Mouse (Mus musculus): ENCODE results near the gene Tsc22d1. TPM values are rescaled to one million over a fixed set of nuclear protein-coding genes. Genes with fewer than 3 reads are reported as not detected.

The Tsc22d1 gene
- polyA plus RNA-seq, 1 experiment: 281 TPM

DNA sequence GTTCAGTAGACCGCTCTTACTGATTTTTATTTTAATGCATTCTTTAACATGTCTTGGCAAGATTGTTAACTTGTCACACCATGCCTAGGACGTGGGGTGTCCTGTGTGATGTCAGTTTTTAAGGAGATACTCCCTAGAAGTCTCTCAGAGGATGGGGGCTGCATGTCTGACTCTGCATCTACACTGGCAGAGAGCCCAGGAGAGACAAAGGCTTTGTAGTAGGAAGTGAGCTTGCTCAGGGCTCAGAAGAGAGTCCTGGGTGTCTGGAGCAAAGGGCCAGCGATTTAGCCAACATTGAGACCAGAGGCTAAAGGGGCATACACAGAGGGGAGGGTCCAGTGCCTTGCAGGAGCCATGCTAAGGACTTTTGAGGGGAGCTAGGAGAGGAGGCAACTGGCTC is 50.2 kb downstream of the Tsc22d1 start:
- Histone ChIP-seq H3K79me2 (ENCODE audit: control insufficient read depth, insufficient read depth) (no peaks in the 10 kb centered on the region), H3K4me3 (no peak overlapping the region), H3K27me3 (ENCODE audit: control insufficient read depth, insufficient read depth, insufficient read length) (no peaks in the 10 kb centered on the region), H3K36me3 (ENCODE audit: control insufficient read depth, insufficient read depth) (no peaks in the 10 kb centered on the region), H3K4me2 (ENCODE audit: low read depth) (no peak overlapping the region), H3ac (ENCODE audit: control insufficient read depth, insufficient read length) (no peak overlapping the region)
- TF ChIP-seq CEBPB (IDR thresholded peaks at IDR 0.05; ENCODE audit: insufficient read depth, poor library complexity, severe bottlenecking) (no peak), POLR2A (IDR thresholded peaks at IDR 0.05; ENCODE audit: insufficient read length, low read depth) (no peak), USF1 (IDR thresholded peaks at IDR 0.05; ENCODE audit: low read depth) (no peak), TCF12 (IDR thresholded peaks at IDR 0.05; ENCODE audit: insufficient read depth, poor library complexity, severe bottlenecking) (no peak), MYOG (IDR thresholded peaks at IDR 0.05; ENCODE audit: control insufficient read depth in 1 of 3, insufficient read depth in 1 of 3, insufficient read length in 2 of 3, low read depth in 2 of 3) (no peak), REST (IDR thresholded peaks at IDR 0.05; ENCODE audit: insufficient read depth, insufficient read length) (no peak), SRF (IDR thresholded peaks at IDR 0.05; ENCODE audit: control insufficient read depth, insufficient read length, low read depth) (no peak), MYOD1 (IDR thresholded peaks at IDR 0.05; ENCODE audit: control insufficient read depth in 1 of 3, insufficient read length in 2 of 3, low read depth in 2 of 3) (no peak), E2F4 (IDR thresholded peaks at IDR 0.05; ENCODE audit: insufficient read depth) (no peak), TCF3 (IDR thresholded peaks at IDR 0.05; ENCODE audit: insufficient read length, low read depth) (no peak), POLR2AphosphoS2 (IDR thresholded peaks at IDR 0.05; ENCODE audit: insufficient read length, low read depth) (no peak), MAX (IDR thresholded peaks at IDR 0.05; ENCODE audit: low read depth) (no peak)

DNA sequence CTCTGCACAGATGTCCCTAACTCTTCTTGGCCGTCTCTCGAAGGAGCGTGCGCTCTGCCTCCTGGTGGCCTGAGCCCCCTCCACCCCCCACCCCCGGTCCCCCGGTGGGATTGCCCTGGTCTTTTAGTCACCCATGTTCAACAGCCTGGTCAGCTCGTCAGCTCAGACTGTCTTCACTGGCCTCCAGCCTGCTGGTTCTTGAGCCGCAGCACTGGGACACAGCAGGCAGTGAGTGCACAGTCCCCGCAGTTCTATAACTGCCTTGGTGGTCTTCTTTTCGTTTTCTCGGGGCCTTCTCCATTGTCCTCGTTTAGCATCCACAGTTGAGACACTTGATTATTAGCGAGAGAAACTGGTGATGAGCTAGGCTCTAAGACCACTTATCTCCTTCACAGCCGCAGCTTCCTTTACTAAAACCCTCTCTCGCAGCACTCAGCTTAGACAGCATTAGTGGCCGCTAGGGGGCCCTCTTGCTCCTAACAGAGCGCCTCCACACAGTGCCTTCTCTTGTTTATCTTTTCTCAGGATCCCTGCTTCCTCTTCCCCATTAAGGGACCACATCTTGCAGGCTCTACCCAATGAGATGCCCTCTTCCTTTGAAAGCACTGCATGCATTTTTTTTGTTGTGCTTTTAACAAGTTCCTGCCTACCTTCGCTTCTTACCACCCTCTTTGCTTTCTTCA is 52.0 kb downstream of the Tsc22d1 start:
- Histone ChIP-seq H3K36me3 (ENCODE audit: control insufficient read depth, insufficient read depth) (no peaks in the 10 kb centered on the region), H3K79me2 (ENCODE audit: control insufficient read depth, insufficient read depth) (no peaks in the 10 kb centered on the region), H3K4me2 (ENCODE audit: low read depth) (peak overlapping the region; percentile 58), H3K27me3 (ENCODE audit: control insufficient read depth, insufficient read depth, insufficient read length) (no peaks in the 10 kb centered on the region), H3K4me3 (no peak overlapping the region), H3ac (ENCODE audit: control insufficient read depth, insufficient read length) (no peak overlapping the region)
- TF ChIP-seq E2F4 (IDR thresholded peaks at IDR 0.05; ENCODE audit: insufficient read depth) (no peak), POLR2A (IDR thresholded peaks at IDR 0.05; ENCODE audit: insufficient read length, low read depth) (no peak), TCF12 (IDR thresholded peaks at IDR 0.05; ENCODE audit: insufficient read depth, poor library complexity, severe bottlenecking) (no peak), MAX (IDR thresholded peaks at IDR 0.05; ENCODE audit: low read depth) (no peak), POLR2AphosphoS2 (IDR thresholded peaks at IDR 0.05; ENCODE audit: insufficient read length, low read depth) (no peak), USF1 (IDR thresholded peaks at IDR 0.05; ENCODE audit: low read depth) (no peak)

DNA sequence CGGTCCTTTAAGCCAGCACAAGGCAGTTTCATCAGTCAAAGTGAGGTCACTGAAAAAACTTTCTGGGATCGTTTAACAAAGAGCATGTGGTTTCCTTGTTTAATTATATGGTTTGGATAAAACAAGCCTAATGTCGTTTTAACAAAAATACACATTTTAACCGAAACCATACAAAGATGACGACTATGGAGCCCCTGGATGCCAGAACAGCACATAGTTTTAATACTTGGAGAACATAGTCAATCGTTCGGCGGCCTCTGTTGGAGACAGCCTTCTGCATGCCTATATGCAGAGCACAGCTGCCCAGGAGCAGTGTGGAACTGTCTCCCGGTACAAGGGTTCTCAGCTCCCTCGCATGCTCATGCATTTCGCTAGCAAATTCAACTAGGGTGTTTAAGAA is 53.2 kb downstream of the Tsc22d1 start:
- H3K27me3 ChIP-seq (ENCODE audit: control insufficient read depth, insufficient read depth, insufficient read length): no peaks in the 10 kb centered on the region
- H3K4me3 ChIP-seq: no peak overlapping the region
- H3K79me2 ChIP-seq (ENCODE audit: control insufficient read depth, insufficient read depth): no peaks in the 10 kb centered on the region
- no peaks in the 10 kb centered on the region for H3K36me3 ChIP-seq (ENCODE audit: control insufficient read depth, insufficient read depth)
- no peak overlapping the region for H3ac ChIP-seq (ENCODE audit: control insufficient read depth, insufficient read length)
- H3K4me2 ChIP-seq (ENCODE audit: low read depth): peak overlapping the region; percentile 58
- TF ChIP-seq E2F4 (IDR thresholded peaks at IDR 0.05; ENCODE audit: insufficient read depth) (no peak), CEBPB (IDR thresholded peaks at IDR 0.05; ENCODE audit: insufficient read depth, poor library complexity, severe bottlenecking) (no peak), REST (IDR thresholded peaks at IDR 0.05; ENCODE audit: insufficient read depth, insufficient read length) (no peak), POLR2A (IDR thresholded peaks at IDR 0.05; ENCODE audit: insufficient read length, low read depth) (no peak), TCF12 (IDR thresholded peaks at IDR 0.05; ENCODE audit: insufficient read depth, poor library complexity, severe bottlenecking) (no peak), POLR2AphosphoS2 (IDR thresholded peaks at IDR 0.05; ENCODE audit: insufficient read length, low read depth) (no peak), SRF (IDR thresholded peaks at IDR 0.05; ENCODE audit: control insufficient read depth, insufficient read length, low read depth) (no peak), USF1 (IDR thresholded peaks at IDR 0.05; ENCODE audit: low read depth) (no peak), TCF3 (IDR thresholded peaks at IDR 0.05; ENCODE audit: insufficient read length, low read depth) (no peak), MYOG (IDR thresholded peaks at IDR 0.05; ENCODE audit: control insufficient read depth in 1 of 3, insufficient read depth in 1 of 3, insufficient read length in 2 of 3, low read depth in 2 of 3) (peak in 1 of 3 experiments; percentile 17), MYOD1 (IDR thresholded peaks at IDR 0.05; ENCODE audit: control insufficient read depth in 1 of 3, insufficient read length in 2 of 3, low read depth in 2 of 3) (peak in 2 of 3 experiments; percentile 9 to 17), MAX (IDR thresholded peaks at IDR 0.05; ENCODE audit: low read depth) (no peak)

DNA sequence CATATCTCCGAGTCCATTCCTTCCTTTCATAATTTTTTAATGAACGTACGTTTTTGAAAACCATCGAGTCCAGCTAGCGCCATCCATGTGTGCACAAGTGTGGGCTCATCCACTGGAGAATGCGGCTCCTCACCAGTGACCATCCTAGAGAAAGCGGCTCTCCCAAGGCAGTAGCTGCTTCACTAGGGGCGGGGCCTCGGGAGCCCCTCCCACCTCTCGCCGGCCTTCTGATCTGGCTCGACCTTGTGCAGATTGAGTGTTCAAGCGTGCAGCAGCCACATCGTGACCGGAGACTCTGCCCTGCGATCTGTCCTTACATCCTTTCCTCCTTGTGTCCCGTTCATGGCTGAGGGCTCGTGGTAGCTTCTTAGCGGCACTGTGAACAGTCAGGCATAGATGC is 56.5 kb downstream of the Tsc22d1 start:
- Histone ChIP-seq H3K4me3 (no peak overlapping the region), H3K36me3 (ENCODE audit: control insufficient read depth, insufficient read depth) (peaks cover 4% of the 10 kb centered on the region), H3ac (ENCODE audit: control insufficient read depth, insufficient read length) (no peak overlapping the region), H3K79me2 (ENCODE audit: control insufficient read depth, insufficient read depth) (no peaks in the 10 kb centered on the region), H3K27me3 (ENCODE audit: control insufficient read depth, insufficient read depth, insufficient read length) (no peaks in the 10 kb centered on the region), H3K4me2 (ENCODE audit: low read depth) (no peak overlapping the region)
- TF ChIP-seq SRF (IDR thresholded peaks at IDR 0.05; ENCODE audit: control insufficient read depth, insufficient read length, low read depth): no peak
- TF ChIP-seq MYOG (IDR thresholded peaks at IDR 0.05; ENCODE audit: control insufficient read depth in 1 of 3, insufficient read depth in 1 of 3, insufficient read length in 2 of 3, low read depth in 2 of 3): no peak
- TF ChIP-seq CEBPB (IDR thresholded peaks at IDR 0.05; ENCODE audit: insufficient read depth, poor library complexity, severe bottlenecking): no peak
- TF ChIP-seq MAX (IDR thresholded peaks at IDR 0.05; ENCODE audit: low read depth): no peak
- no peak for TF ChIP-seq REST (IDR thresholded peaks at IDR 0.05; ENCODE audit: insufficient read depth, insufficient read length)
- no peak for TF ChIP-seq E2F4 (IDR thresholded peaks at IDR 0.05; ENCODE audit: insufficient read depth)
- no peak for TF ChIP-seq TCF3 (IDR thresholded peaks at IDR 0.05; ENCODE audit: insufficient read length, low read depth)
- no peak for TF ChIP-seq POLR2AphosphoS2 (IDR thresholded peaks at IDR 0.05; ENCODE audit: insufficient read length, low read depth)
- TF ChIP-seq POLR2A (IDR thresholded peaks at IDR 0.05; ENCODE audit: insufficient read length, low read depth): no peak
- TF ChIP-seq USF1 (IDR thresholded peaks at IDR 0.05; ENCODE audit: low read depth): no peak
- no peak for TF ChIP-seq MYOD1 (IDR thresholded peaks at IDR 0.05; ENCODE audit: control insufficient read depth in 1 of 3, insufficient read length in 2 of 3, low read depth in 2 of 3)
- TF ChIP-seq TCF12 (IDR thresholded peaks at IDR 0.05; ENCODE audit: insufficient read depth, poor library complexity, severe bottlenecking): no peak

Measured in myocyte (in vitro differentiated cells).